Mouse (Mus musculus) kidney, postnatal 25 days (tissue): Measurements from ENCODE around the gene G6pc.

Experiments used
- DNase-seq, 2 experiments: peaks; one replicate each; pipeline ENCODE4 v3.0.0; 2021; ENCODE audit warnings: mixed read lengths in 2 of 2

G6pc gene

GRCm38 (mm10) chr11:101357505-101358182 lies 9.7 kb upstream of the G6pc start:
- DNase-seq: peak in 1 of 2 experiments; percentile 32

- peak in 1 of 2 experiments; percentile 27 for DNase-seq
Measured at GRCm38 (mm10) chr11:101359776-101360175, 7.6 kb upstream of the G6pc start.

GRCm38 (mm10) chr11:101360651-101361113 lies 6.7 kb upstream of the G6pc start:
- DNase-seq: peak in 1 of 2 experiments; percentile 72

- peak; percentile 55 to 78 for DNase-seq
Measured at GRCm38 (mm10) chr11:101364531-101364931, 2.8 kb upstream of the G6pc start.

- peak in 1 of 2 experiments; percentile 19 for DNase-seq
Measured at GRCm38 (mm10) chr11:101370141-101370540, 2.8 kb downstream of the G6pc start.

- no peak for DNase-seq
Measured at GRCm38 (mm10) chr11:101374421-101374938, 7.1 kb downstream of the G6pc start.

- DNase-seq: peak in 1 of 2 experiments; percentile 65
Measured at GRCm38 (mm10) chr11:101378196-101378595, 10.8 kb downstream of the G6pc start.

- peak; percentile 38 to 81 for DNase-seq
Measured at GRCm38 (mm10) chr11:101378926-101379325, 11.6 kb downstream of the G6pc start.

GRCm38 (mm10) chr11:101381817-101382216 lies 14.5 kb downstream of the G6pc start:
- no peak for DNase-seq

GRCm38 (mm10) chr11:101395110-101395509 lies 27.7 kb downstream of the G6pc start:
- peak; percentile 89 to 90 for DNase-seq

- DNase-seq: no peak
Measured at GRCm38 (mm10) chr11:101415306-101415705, 47.9 kb downstream of the G6pc start.

GRCm38 (mm10) chr11:101416433-101417100 lies 49.2 kb downstream of the G6pc start:
- DNase-seq: no peak

- DNase-seq: peak; percentile 89 to 91
Measured at GRCm38 (mm10) chr11:101417101-101417855, 49.9 kb downstream of the G6pc start, which contains the start of gene Aarsd1. TSS of gene Aarsd1 (minus strand) at chr11:101417615.

- DNase-seq: no peak
Measured at GRCm38 (mm10) chr11:101418991-101419390, 51.6 kb downstream of the G6pc start.

- DNase-seq: peak; percentile 35 to 45
Measured at GRCm38 (mm10) chr11:101419610-101420009, 52.2 kb downstream of the G6pc start.

- DNase-seq: no peak
Measured at GRCm38 (mm10) chr11:101420148-101420547, 52.8 kb downstream of the G6pc start.

GRCm38 (mm10) chr11:101424105-101424851 lies 56.9 kb downstream of the G6pc start, which contains the start of gene Gm27029:
TSS of gene Gm27029 (minus strand) at chr11:101424796.
- peak in 1 of 2 experiments; percentile 60 for DNase-seq

GRCm38 (mm10) chr11:101424925-101425813 lies 57.8 kb downstream of the G6pc start, which contains the start of the genes Rundc1 and Ptges3l:
TSS of gene Rundc1 (plus strand) at chr11:101425085.
TSS of gene Ptges3l (minus strand) at chr11:101425333.
- peak; percentile 99 for DNase-seq

GRCm38 (mm10) chr11:101426165-101426564 lies 58.8 kb downstream of the G6pc start:
- no peak for DNase-seq
